ENCODE assay signal across 10 mouse cellular contexts in genomic region chr11:88993625-88994024, GRCm38 (mm10). TPM values are rescaled to one million over a fixed set of nuclear protein-coding genes. Genes with fewer than 3 reads are reported as not detected.
DNase-seq lines count a peak whose midpoint lies in the region; ATAC-seq and TF ChIP-seq lines count a peak whose summit lies in the region.
"Had no signal": no experiment of that assay in that cellular context is flagged by ENCODE, and none has a peak within 500 bp of the region (broad histone marks: within the 10 kb centered on the region; RNA-seq: fewer than 3 reads in every experiment).

No protein-coding gene starts in this region.

- H3K4me2 ChIP-seq in forebrain, postnatal 0 days (ENCODE audit: low read depth) = no peak overlapping the region
- no peak overlapping the region for H3K4me2 ChIP-seq in forebrain, embryonic 15.5 days (replicated peaks)
- H3K4me2 ChIP-seq: stomach, embryonic 15.5 days had no signal

- DNase-seq in forebrain, postnatal 0 days = peak; percentile 32
- DNase-seq in ES-CJ7 (ENCODE audit: low read depth, low spot score) = peak; percentile 99
- DNase-seq in c-Kit-positive CD71-positive TER-119-negative erythroid progenitor cells, embryonic 14.5 days (ENCODE audit: low read depth) = peak; percentile 62
- peak; percentile 80 for DNase-seq in heart, postnatal 4 days
- peak; percentile 27 to 39 for DNase-seq in left cerebral cortex, postnatal 36 days (ENCODE audit: low spot score in 2 of 2)
- DNase-seq in thymus, postnatal 25 days = peak; percentile 87

- no peak overlapping the region for H3K27ac ChIP-seq in forebrain, postnatal 0 days (ENCODE audit: low read depth, low read length)
- H3K27ac ChIP-seq in forebrain, embryonic 15.5 days (replicated peaks) = no peak overlapping the region
- H3K27ac ChIP-seq: stomach, embryonic 15.5 days had no signal

- intact Hi-C loops in left cerebral cortex, postnatal 36 days (cut with DNase I) = no loop called here

- TF ChIP-seq CTCF in forebrain, postnatal 0 days (IDR thresholded peaks at IDR 0.05; ENCODE audit: low read depth) = peak; percentile 53

- no peak overlapping the region for H3K4me3 ChIP-seq in forebrain, postnatal 0 days (ENCODE audit: low read depth, low read length)
- no peak overlapping the region for H3K4me3 ChIP-seq in forebrain, embryonic 15.5 days
- H3K4me3 ChIP-seq: stomach, embryonic 15.5 days had no signal

- peaks cover 15% of the 10 kb centered on the region for H3K36me3 ChIP-seq in forebrain, postnatal 0 days (ENCODE audit: insufficient read depth)
- H3K36me3 ChIP-seq in forebrain, embryonic 15.5 days = peaks cover 9% of the 10 kb centered on the region

- H3K9me3 ChIP-seq in forebrain, postnatal 0 days (ENCODE audit: low read length) = no peaks in the 10 kb centered on the region
- H3K9me3 ChIP-seq in forebrain, embryonic 15.5 days = no peaks in the 10 kb centered on the region
- H3K9me3 ChIP-seq: stomach, embryonic 15.5 days had no signal

- H3K4me1 ChIP-seq in forebrain, postnatal 0 days (ENCODE audit: insufficient read depth) = no peaks in the 10 kb centered on the region
- H3K4me1 ChIP-seq in forebrain, embryonic 15.5 days = no peaks in the 10 kb centered on the region

- H3K9ac ChIP-seq in forebrain, postnatal 0 days = no peak overlapping the region
- no peak overlapping the region for H3K9ac ChIP-seq in forebrain, embryonic 15.5 days (replicated peaks)
- H3K9ac ChIP-seq: stomach, embryonic 15.5 days had no signal

- ATAC-seq in forebrain, postnatal 0 days = no peak
- no peak for ATAC-seq in forebrain, embryonic 15.5 days (replicated peaks)
- peak; percentile 87 for ATAC-seq in monocyte, adult 5-6 weeks (replicated peaks; ENCODE audit: insufficient number of reproducible peaks, low FRiP score, low TSS enrichment, poor library complexity, severe bottlenecking)

- 14% methylated on average over 5 of the region's 5 CpGs for WGBS in forebrain, postnatal 0 days
- WGBS in forebrain, embryonic 15.5 days = 20% methylated on average over 5 of the region's 5 CpGs

- H3K27me3 ChIP-seq in forebrain, postnatal 0 days (ENCODE audit: insufficient read depth, low read length) = 0 out of 2 replicates have a peak, but pooled peaks cover under 1% of the 10 kb centered on the region
- no peaks in the 10 kb centered on the region for H3K27me3 ChIP-seq in forebrain, embryonic 15.5 days
- H3K27me3 ChIP-seq: stomach, embryonic 15.5 days had no signal

RNA-seq across cellular contexts. Expression of gene Trim25, which starts 5.6 kb away (rescaled TPM):
- 2.4 and 4.6 TPM in 2 replicates for total RNA-seq in forebrain, postnatal 0 days (2014; rRNA removed)
- 2.7 and 4.9 TPM in 2 replicates for polyA plus RNA-seq in forebrain, postnatal 0 days (2015; fragmentation: Nextera tagmentation; extraction: Ambion mirVana)
- polyA plus RNA-seq in forebrain, embryonic 15.5 days (2015; fragmentation: Nextera tagmentation; extraction: Ambion mirVana) = 2.8 and 3.9 TPM in 2 replicates
- total RNA-seq in heart, postnatal 4 days (2021) = 10 to 100 TPM; 31.3 to 32.8 TPM
- total RNA-seq in left cerebral cortex, postnatal 36 days (2021) = 1 to 10 TPM; 4.1 to 4.9 TPM
- 49.5 to 82.1 TPM (median 73.1 TPM) in 3 replicates for total RNA-seq in monocyte, adult 5-6 weeks (2017)

RNA-seq across cellular contexts. Expression of gene Coil, which starts 23.6 kb away (rescaled TPM):
- 40.1 and 44.9 TPM in 2 replicates for total RNA-seq in forebrain, postnatal 0 days (2014; rRNA removed)
- polyA plus RNA-seq in forebrain, postnatal 0 days (2015; fragmentation: Nextera tagmentation; extraction: Ambion mirVana) = 23.7 and 25.5 TPM in 2 replicates
- polyA plus RNA-seq in forebrain, embryonic 15.5 days (2015; fragmentation: Nextera tagmentation; extraction: Ambion mirVana) = 27.7 and 30.5 TPM in 2 replicates
- total RNA-seq in heart, postnatal 4 days (2021) = 1 to 10 TPM; 7.6 to 9.0 TPM
- total RNA-seq in left cerebral cortex, postnatal 36 days (2021) = 10 to 100 TPM; 20.6 to 21.1 TPM
- total RNA-seq in monocyte, adult 5-6 weeks (2017) = 3.2 to 10.6 TPM (median 7.6 TPM) in 3 replicates

RNA-seq across cellular contexts. Expression of gene Elobl, which starts 26.9 kb away (rescaled TPM):
- not detected in 2 replicates for total RNA-seq in forebrain, postnatal 0 days (2014; rRNA removed)
- polyA plus RNA-seq in forebrain, postnatal 0 days (2015; fragmentation: Nextera tagmentation; extraction: Ambion mirVana) = not detected in 2 replicates
- polyA plus RNA-seq in forebrain, embryonic 15.5 days (2015; fragmentation: Nextera tagmentation; extraction: Ambion mirVana) = not detected in 2 replicates
- not detected for total RNA-seq in heart, postnatal 4 days (2021)
- total RNA-seq in left cerebral cortex, postnatal 36 days (2021) = not detected
- not detected in 3 replicates for total RNA-seq in monocyte, adult 5-6 weeks (2017)
- total RNA-seq: adrenal gland, postnatal 4 days had no signal
- polyA plus RNA-seq: stomach, embryonic 15.5 days had no signal

RNA-seq across cellular contexts. Expression of gene Scpep1, which starts 38.4 kb away (rescaled TPM):
- 27.5 and 28.9 TPM in 2 replicates for total RNA-seq in forebrain, postnatal 0 days (2014; rRNA removed)
- polyA plus RNA-seq in forebrain, postnatal 0 days (2015; fragmentation: Nextera tagmentation; extraction: Ambion mirVana) = 19.5 and 27.4 TPM in 2 replicates
- polyA plus RNA-seq in forebrain, embryonic 15.5 days (2015; fragmentation: Nextera tagmentation; extraction: Ambion mirVana) = 32.7 and 33.8 TPM in 2 replicates
- 10 to 100 TPM; 38.7 to 39.6 TPM for total RNA-seq in heart, postnatal 4 days (2021)
- total RNA-seq in left cerebral cortex, postnatal 36 days (2021) = 10 to 100 TPM; 16.3 to 19.3 TPM
- total RNA-seq in monocyte, adult 5-6 weeks (2017) = 36.8 to 48.1 TPM (median 46.4 TPM) in 3 replicates

Comparison
In these comparisons a context has a peak if more than half of its experiments do, and no peak if none do; other contexts are left out.
1. DNase-seq: peak in every context shown above with its lines; median percentile 99 in ES-CJ7; 87 in thymus, postnatal 25 days; 80 in heart, postnatal 4 days; 62 in c-Kit-positive CD71-positive TER-119-negative erythroid progenitor cells, embryonic 14.5 days; 33 in left cerebral cortex, postnatal 36 days; 32 in forebrain, postnatal 0 days.